Mouse (Mus musculus) c-Kit-positive CD71-positive TER-119-negative erythroid progenitor cells, embryonic 14.5 days (primary cell): Measurements from ENCODE around the gene Enc1.

Experiments
- DNase-seq: peaks from one replicate; pipeline ENCODE4 v3.0.0-alpha.2; 2013; ENCODE audit warnings: low read depth

Gene Enc1

DNA sequence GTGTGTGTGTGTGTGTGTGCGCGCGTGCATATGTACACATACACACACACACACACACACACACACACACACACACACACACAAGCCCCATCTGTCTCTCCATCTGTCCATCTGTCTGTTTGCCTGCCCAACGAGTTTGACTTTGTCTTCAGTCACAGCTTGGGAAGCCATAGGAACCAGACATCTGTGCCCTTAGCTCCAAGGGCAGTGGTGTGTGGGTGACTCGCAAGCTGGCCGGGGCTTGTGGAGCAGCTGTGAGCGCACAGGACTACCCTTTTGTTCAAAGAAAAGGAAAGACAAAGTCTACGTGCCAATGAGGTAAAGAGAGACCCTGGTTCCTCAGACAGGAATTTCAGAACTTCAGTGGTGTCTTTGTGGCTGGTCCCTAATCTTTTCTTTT is 51.1 kb downstream of the Enc1 start:
- no peak for DNase-seq

GRCm38 (mm10) chr13:97292451-97293245 is 51.7 kb downstream of the Enc1 start:
- DNase-seq: no peak

- DNase-seq: no peak
Observed at GRCm38 (mm10) chr13:97295101-97295852, 54.4 kb downstream of the Enc1 start.

GRCm38 (mm10) chr13:97295853-97296219 is 54.9 kb downstream of the Enc1 start:
- no peak for DNase-seq

DNA sequence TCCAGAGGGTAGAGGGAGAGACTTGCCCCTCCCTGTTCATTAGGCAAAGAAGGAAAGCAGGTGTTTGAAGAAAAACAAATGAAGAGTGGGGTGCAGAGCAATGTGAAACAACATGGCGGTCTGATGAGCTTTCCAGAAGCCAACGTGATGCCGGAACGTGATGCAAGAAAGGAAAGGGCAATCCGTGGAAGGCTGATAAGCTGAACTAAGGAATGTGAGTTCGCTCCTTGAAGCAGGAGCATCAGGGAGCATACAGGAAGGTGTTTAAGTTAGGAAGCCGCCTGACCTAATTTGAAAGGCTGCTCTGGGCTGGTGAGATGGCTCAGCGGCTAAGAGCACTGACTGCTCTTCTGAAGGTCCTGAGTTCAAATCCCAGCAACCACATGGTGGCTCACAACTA is 55.4 kb downstream of the Enc1 start:
- no peak for DNase-seq

GRCm38 (mm10) chr13:97296757-97297156 is 55.9 kb downstream of the Enc1 start:
- DNase-seq: no peak

GRCm38 (mm10) chr13:97297418-97298050 is 56.6 kb downstream of the Enc1 start:
- DNase-seq: no peak

DNA sequence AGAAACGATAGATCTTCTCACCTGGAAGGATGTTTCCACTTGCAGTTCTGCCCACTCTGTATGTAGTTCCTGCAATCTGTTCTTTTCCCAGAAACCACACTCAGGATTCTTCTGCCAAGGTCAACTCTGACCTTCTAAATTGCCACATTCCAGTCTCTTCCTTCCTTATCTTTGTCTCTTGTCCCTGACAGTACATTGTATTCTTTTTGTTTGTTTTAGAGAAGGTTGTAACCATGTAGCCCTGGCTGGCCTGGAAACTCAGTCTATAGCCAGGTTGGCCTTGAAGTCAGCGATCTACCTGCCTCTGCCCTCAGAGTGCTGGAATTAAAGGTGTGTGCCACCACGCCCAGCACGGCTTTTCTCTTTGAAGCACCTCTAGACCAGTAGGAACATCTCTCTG is 58.0 kb downstream of the Enc1 start:
- no peak for DNase-seq

GRCm38 (mm10) chr13:97299877-97300873 is 59.3 kb downstream of the Enc1 start:
- DNase-seq: no peak
